Mouse (Mus musculus) cerebellum, adult (tissue): ENCODE results near the gene Runx1.

Experiments used
- ATAC-seq: cut with Nextera tagmentation; 2 replicates; pipeline ENCODE4 v1.9.2; 2017; ENCODE audit warnings: mild to moderate bottlenecking, moderate library complexity, mixed read lengths; ENCODE audit not compliant: insufficient number of reproducible peaks, low FRiP score, low TSS enrichment

The Runx1 gene

GRCm38 (mm10) chr16:92591783-92592182 is 234.2 kb downstream of the Runx1 start:
- ATAC-seq = no peak

GRCm38 (mm10) chr16:92587836-92588235 is 238.1 kb downstream of the Runx1 start:
- no peak for ATAC-seq

GRCm38 (mm10) chr16:92581767-92582166 is 244.2 kb downstream of the Runx1 start:
- no peak for ATAC-seq

- ATAC-seq = no peak
These were observed 245.0 kb downstream of the Runx1 start for GRCm38 (mm10) chr16:92580981-92581380.

GRCm38 (mm10) chr16:92578915-92579653 is 246.9 kb downstream of the Runx1 start:
- ATAC-seq = no peak

GRCm38 (mm10) chr16:92577381-92577780 is 248.6 kb downstream of the Runx1 start:
- ATAC-seq = no peak

- ATAC-seq = no peak
These were observed 250.2 kb downstream of the Runx1 start for GRCm38 (mm10) chr16:92575792-92576191.

GRCm38 (mm10) chr16:92573193-92573592 is 252.8 kb downstream of the Runx1 start:
- no peak for ATAC-seq

- no peak for ATAC-seq
These were observed 254.7 kb downstream of the Runx1 start for GRCm38 (mm10) chr16:92571246-92571645.

- ATAC-seq = no peak
These were observed 259.8 kb downstream of the Runx1 start for GRCm38 (mm10) chr16:92566146-92566545.

- peak; percentile 81 for ATAC-seq
These were observed 260.2 kb downstream of the Runx1 start for GRCm38 (mm10) chr16:92565708-92566107.

GRCm38 (mm10) chr16:92565291-92565690 is 260.7 kb downstream of the Runx1 start:
- ATAC-seq = no peak

- no peak for ATAC-seq
These were observed 270.9 kb downstream of the Runx1 start for GRCm38 (mm10) chr16:92555051-92555450.

GRCm38 (mm10) chr16:92552858-92553257 is 273.1 kb downstream of the Runx1 start:
- no peak for ATAC-seq

- ATAC-seq = no peak
These were observed 273.9 kb downstream of the Runx1 start for GRCm38 (mm10) chr16:92552106-92552382.
